In the genomic region with DNA sequence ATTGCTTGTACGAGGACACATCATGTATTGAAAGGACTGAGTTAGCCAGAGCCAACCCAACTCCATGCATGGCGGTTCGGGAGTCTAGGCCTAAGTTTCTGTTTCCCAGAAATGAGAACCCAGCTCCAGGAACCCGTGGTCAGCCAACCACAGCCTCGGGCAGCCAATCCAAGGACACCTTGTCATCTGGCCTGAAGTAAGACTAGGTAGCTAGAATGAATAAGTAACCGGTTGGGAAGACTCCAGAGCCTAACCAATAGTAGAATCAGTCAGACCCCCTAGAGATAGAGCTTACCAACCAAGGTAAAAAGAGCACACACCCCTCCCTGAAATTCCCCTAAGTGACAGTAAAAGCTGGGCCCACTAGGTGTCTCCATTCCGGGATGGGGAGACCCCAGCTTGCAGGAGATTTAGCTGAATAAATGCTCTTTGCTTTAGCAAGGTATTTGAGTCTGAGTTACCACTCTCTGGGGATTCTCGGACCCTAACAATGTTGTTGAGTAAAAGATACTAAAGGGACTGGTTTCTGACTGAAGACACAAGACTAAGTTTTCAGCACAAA, we compare ENCODE assay signal across 13 mouse cellular contexts. TPM values are rescaled to one million over a fixed set of nuclear protein-coding genes. Genes with fewer than 3 reads are reported as not detected.
DNase-seq lines count a peak whose midpoint lies in the region; ATAC-seq and TF ChIP-seq lines count a peak whose summit lies in the region.
"Had no signal": no experiment of that assay in that cellular context is flagged by ENCODE, and none has a peak within 500 bp of the region (broad histone marks: within the 10 kb centered on the region; RNA-seq: fewer than 3 reads in every experiment).

No protein-coding gene starts in this region.

- H3K9me3 ChIP-seq in hindbrain, postnatal 0 days (ENCODE audit: low read length) = no peaks in the 10 kb centered on the region
- no peaks in the 10 kb centered on the region for H3K9me3 ChIP-seq in hindbrain, embryonic 16.5 days (ENCODE audit: control insufficient read depth, low read length)
- H3K9me3 ChIP-seq in CH12.LX (replicated peaks; ENCODE audit: low read length) (no peaks in the 10 kb centered on the region), MEL (replicated peaks; ENCODE audit: insufficient read depth, low read length) (no peaks in the 10 kb centered on the region)
- H3K9me3 ChIP-seq in kidney, postnatal 0 days (replicated peaks; ENCODE audit: low read length) = no peaks in the 10 kb centered on the region
- H3K9me3 ChIP-seq: neural tube, embryonic 12.5 days had no signal

- WGBS in hindbrain, postnatal 0 days = 77% methylated on average over 8 of the region's 8 CpGs
- WGBS in hindbrain, embryonic 16.5 days = 72% methylated on average over 8 of the region's 8 CpGs
- 69% methylated on average over 8 of the region's 8 CpGs for WGBS in kidney, postnatal 0 days

- TF ChIP-seq POLR2A in CH12.LX (IDR thresholded peaks at IDR 0.05; ENCODE audit: low read depth, low read length) (no peak), MEL (IDR thresholded peaks at IDR 0.05; ENCODE audit: control insufficient read depth in 1 of 2, insufficient read depth in 1 of 2, low read depth in 1 of 2, low read length in 2 of 2, poor library complexity in 1 of 2) (no peak)

- dilution Hi-C loops in CH12.LX (cut with MboI; ENCODE audit: extremely low pct_ligation_motif_present, extremely low pct_unique_long_range_greater_than_20kb, low sequenced_read_pairs) = no loop called here

- TF ChIP-seq RAD21 in CH12.LX (IDR thresholded peaks at IDR 0.05; ENCODE audit: low read depth, low read length) (no peak; the same call in 1 of the 2 replicates), MEL (IDR thresholded peaks at IDR 0.05; ENCODE audit: low read depth, low read length) (no peak)

- in situ Hi-C loops in CH12.LX (cut with MboI; ENCODE audit: low pct_ligation_motif_present, low pct_unique_long_range_greater_than_20kb, low sequenced_read_pairs) = no loop called here

- TF ChIP-seq CTCF in hindbrain, postnatal 0 days (IDR thresholded peaks at IDR 0.05; ENCODE audit: low read depth) = peak; percentile 20; the same call in 1 of the 2 replicates
- TF ChIP-seq CTCF in CH12.LX (conservative IDR thresholded peaks at IDR 0.05 in 1 of 2, IDR thresholded peaks at IDR 0.05 in 1 of 2; ENCODE audit: low read depth in 2 of 2, low read length in 2 of 2) = peak in 1 of 2 experiments; percentile 34; a peak in 1 of 4 replicates
- TF ChIP-seq CTCF in MEL (IDR thresholded peaks at IDR 0.05 in 2 of 3, conservative IDR thresholded peaks at IDR 0.05 in 1 of 3; ENCODE audit: control insufficient read depth in 1 of 3, insufficient read depth in 1 of 3, low read depth in 2 of 3, low read length in 3 of 3, poor library complexity in 1 of 3, severe bottlenecking in 1 of 3) = peak in 2 of 3 experiments; percentile 17 to 29; a peak in 3 of 6 replicates
- peak; percentile 31; the same call in 1 of the 2 replicates for TF ChIP-seq CTCF in kidney, postnatal 0 days (IDR thresholded peaks at IDR 0.05; ENCODE audit: low read depth)

- H3K79me2 ChIP-seq in CH12.LX (replicated peaks; ENCODE audit: control insufficient read depth, extremely low read depth, insufficient read depth, poor library complexity, severe bottlenecking) (no peaks in the 10 kb centered on the region), MEL (ENCODE audit: control insufficient read depth, insufficient read depth, low read length, poor library complexity) (no peaks in the 10 kb centered on the region)

- no peak overlapping the region for H3K4me2 ChIP-seq in hindbrain, postnatal 0 days (ENCODE audit: low read depth, low read length)
- no peak overlapping the region for H3K4me2 ChIP-seq in hindbrain, embryonic 16.5 days (ENCODE audit: low read length)
- no peak overlapping the region for H3K4me2 ChIP-seq in CH12.LX (ENCODE audit: insufficient read depth, low read depth, poor library complexity, severe bottlenecking)
- no peak overlapping the region for H3K4me2 ChIP-seq in kidney, postnatal 0 days (ENCODE audit: low read length)
- H3K4me2 ChIP-seq: midbrain, embryonic 11.5 days; neural tube, embryonic 12.5 days had no signal

- no peaks in the 10 kb centered on the region for H3K27me3 ChIP-seq in hindbrain, postnatal 0 days (ENCODE audit: insufficient read depth, low read length)
- no peaks in the 10 kb centered on the region for H3K27me3 ChIP-seq in hindbrain, embryonic 16.5 days (replicated peaks; ENCODE audit: control insufficient read depth, insufficient read depth, low read length)
- no peaks in the 10 kb centered on the region for H3K27me3 ChIP-seq in CH12.LX (replicated peaks)
- no peaks in the 10 kb centered on the region for H3K27me3 ChIP-seq in MEL (ENCODE audit: control insufficient read depth in 1 of 2, insufficient read depth in 2 of 2, low read length in 2 of 2)
- no peaks in the 10 kb centered on the region for H3K27me3 ChIP-seq in kidney, postnatal 0 days (ENCODE audit: insufficient read depth, low read length)
- H3K27me3 ChIP-seq: neural tube, embryonic 12.5 days had no signal

- no peak for ATAC-seq in hindbrain, postnatal 0 days
- no peak for ATAC-seq in hindbrain, embryonic 16.5 days
- ATAC-seq in kidney, postnatal 0 days (replicated peaks; ENCODE audit: low FRiP score, low read depth) = peak; percentile 69

- H3K4me1 ChIP-seq in hindbrain, postnatal 0 days (ENCODE audit: insufficient read depth, low read length) = no peaks in the 10 kb centered on the region
- no peaks in the 10 kb centered on the region for H3K4me1 ChIP-seq in hindbrain, embryonic 16.5 days (ENCODE audit: control insufficient read depth, insufficient read depth, low read depth, low read length)
- H3K4me1 ChIP-seq in CH12.LX (ENCODE audit: control insufficient read depth in 1 of 2, insufficient read depth in 2 of 2) (peaks cover 0 to 11% of the 10 kb centered on the region in 2 experiments; a peak in 2 of 4 replicates), MEL (ENCODE audit: control insufficient read depth in 1 of 2, insufficient read depth in 2 of 2, low read length in 2 of 2) (peaks cover 0 to 11% of the 10 kb centered on the region in 2 experiments; a peak in 3 of 4 replicates)
- no peaks in the 10 kb centered on the region for H3K4me1 ChIP-seq in kidney, postnatal 0 days (replicated peaks; ENCODE audit: insufficient read depth, low read length)
- H3K4me1 ChIP-seq: neural tube, embryonic 12.5 days had no signal

- no peaks in the 10 kb centered on the region for H3K36me3 ChIP-seq in hindbrain, postnatal 0 days (ENCODE audit: insufficient read depth, low read length)
- no peaks in the 10 kb centered on the region for H3K36me3 ChIP-seq in hindbrain, embryonic 16.5 days (ENCODE audit: control insufficient read depth, insufficient read depth, low read length)
- H3K36me3 ChIP-seq in CH12.LX (replicated peaks in 1 of 2; ENCODE audit: control insufficient read depth in 1 of 2, insufficient read depth in 1 of 2, low read length in 1 of 2) (no peaks in the 10 kb centered on the region), MEL (ENCODE audit: control insufficient read depth in 1 of 2, insufficient read depth in 2 of 2, low read length in 2 of 2) (peaks cover 0 to 10% of the 10 kb centered on the region in 2 experiments; a peak in 2 of 4 replicates)
- no peaks in the 10 kb centered on the region for H3K36me3 ChIP-seq in kidney, postnatal 0 days (ENCODE audit: insufficient read depth, low read length)
- H3K36me3 ChIP-seq: neural tube, embryonic 12.5 days had no signal

- no peak for DNase-seq in hindbrain, postnatal 0 days (ENCODE audit: low spot score)
- DNase-seq in CH12.LX (ENCODE audit: extremely low read depth) = no peak
- peak; percentile 16 for DNase-seq in MEL (ENCODE audit: low read depth, low spot score)
- DNase-seq in kidney, postnatal 0 days (ENCODE audit: low spot score) = no peak
- DNase-seq in T-cell, adult 2 months (ENCODE audit: low spot score) = no peak
- no peak for DNase-seq in cerebellum, adult 11-12 months
- DNase-seq in urinary bladder, adult 2 months (ENCODE audit: low spot score) = no peak

- no peak overlapping the region for H3K27ac ChIP-seq in hindbrain, postnatal 0 days
- no peak overlapping the region for H3K27ac ChIP-seq in hindbrain, embryonic 16.5 days (ENCODE audit: low read depth, low read length)
- H3K27ac ChIP-seq in CH12.LX (ENCODE audit: insufficient read depth, low read depth) = no peak overlapping the region
- no peak overlapping the region; the same call in 1 of the 2 replicates for H3K27ac ChIP-seq in MEL (ENCODE audit: control insufficient read depth, low read depth, low read length)
- H3K27ac ChIP-seq in kidney, postnatal 0 days = peak overlapping the region; percentile 47; the same call in 1 of the 2 replicates
- H3K27ac ChIP-seq: liver, embryonic 14.5 days; neural tube, embryonic 12.5 days had no signal

- TF ChIP-seq EP300 in CH12.LX (IDR thresholded peaks at IDR 0.05; ENCODE audit: low read length) = no peak
- no peak for TF ChIP-seq EP300 in MEL (IDR thresholded peaks at IDR 0.05; ENCODE audit: low read depth in 1 of 2, low read length in 2 of 2)

- no peak overlapping the region for H3K4me3 ChIP-seq in hindbrain, postnatal 0 days (ENCODE audit: low read length)
- no peak overlapping the region for H3K4me3 ChIP-seq in hindbrain, embryonic 16.5 days (ENCODE audit: low read length)
- H3K4me3 ChIP-seq in CH12.LX (replicated peaks in 1 of 3; ENCODE audit: low read depth in 2 of 3, low read length in 2 of 3, poor library complexity in 1 of 3) = no peak overlapping the region
- H3K4me3 ChIP-seq in MEL (ENCODE audit: control insufficient read depth in 1 of 2, insufficient read depth in 1 of 2, low read depth in 2 of 2, low read length in 2 of 2) = no peak overlapping the region
- no peak overlapping the region for H3K4me3 ChIP-seq in kidney, postnatal 0 days (replicated peaks; ENCODE audit: low read depth, low read length)
- H3K4me3 ChIP-seq: erythroblast, embryonic 14.5 days; neural tube, embryonic 12.5 days had no signal

- no peak overlapping the region for H3K9ac ChIP-seq in hindbrain, postnatal 0 days (replicated peaks; ENCODE audit: low read length)
- no peak overlapping the region for H3K9ac ChIP-seq in hindbrain, embryonic 16.5 days (ENCODE audit: low read depth, low read length)
- H3K9ac ChIP-seq in CH12.LX (ENCODE audit: insufficient read depth, low read depth) (no peak overlapping the region), MEL (ENCODE audit: control insufficient read depth, low read depth, low read length, poor library complexity, severe bottlenecking) (no peak overlapping the region)
- no peak overlapping the region for H3K9ac ChIP-seq in kidney, postnatal 0 days (ENCODE audit: low read depth, low read length)
- H3K9ac ChIP-seq: liver, embryonic 14.5 days; neural tube, embryonic 12.5 days had no signal

RNA-seq across cellular contexts. Expression of a gene that starts 9.8 kb away (rescaled TPM):
- 24.2 and 39.3 TPM in 2 replicates for total RNA-seq in hindbrain, postnatal 0 days (2014; rRNA removed)
- polyA plus RNA-seq in hindbrain, postnatal 0 days (2015; fragmentation: Nextera tagmentation; extraction: Ambion mirVana) = 40.4 and 45.2 TPM in 2 replicates
- polyA plus RNA-seq in hindbrain, embryonic 16.5 days (2015; fragmentation: Nextera tagmentation; extraction: Ambion mirVana) = 9.1 and 11.6 TPM in 2 replicates
- total RNA-seq in CH12.LX (2012; rRNA removed) (8.0 and 8.1 TPM in 2 replicates), CH12.LX (2014; rRNA removed) (8.1 and 10.0 TPM in 2 replicates), MEL (2012; rRNA removed) (9.6 and 11.6 TPM in 2 replicates)
- polyA plus RNA-seq in CH12.LX (2012; ENCODE audit: insufficient read length, low read depth) (8.7 and 10.1 TPM in 2 replicates), MEL (2012; ENCODE audit: insufficient read depth in 1 of 2, insufficient read length in 2 of 2, low read depth in 1 of 2, low replicate concordance in 2 of 2, missing spikeins in 1 of 2) (10 to 100 TPM in 1 of 2 experiments, not detected in 1; 19.0 TPM)
- 246 and 283 TPM in 2 replicates for polyA plus RNA-seq in kidney, postnatal 0 days (2015; fragmentation: Nextera tagmentation; extraction: Ambion mirVana)
- polyA plus RNA-seq in urinary bladder, adult 2 months (2012; rRNA removed) = 40.4 and 50.6 TPM in 2 replicates

RNA-seq across cellular contexts. Expression of a gene that starts 54.3 kb away (rescaled TPM):
- not detected in 2 replicates for total RNA-seq in hindbrain, postnatal 0 days (2014; rRNA removed)
- polyA plus RNA-seq in hindbrain, postnatal 0 days (2015; fragmentation: Nextera tagmentation; extraction: Ambion mirVana) = 0.47 and 0.50 TPM in 2 replicates
- 0.55 and 0.59 TPM in 2 replicates for polyA plus RNA-seq in hindbrain, embryonic 16.5 days (2015; fragmentation: Nextera tagmentation; extraction: Ambion mirVana)
- total RNA-seq in CH12.LX (2012; rRNA removed) = not detected in 2 replicates
- not detected in 2 replicates for total RNA-seq in CH12.LX (2014; rRNA removed)
- polyA plus RNA-seq in CH12.LX (2012; ENCODE audit: insufficient read length, low read depth) = not detected in 2 replicates
- not detected in 2 replicates for total RNA-seq in MEL (2012; rRNA removed)
- polyA plus RNA-seq in MEL (2012; ENCODE audit: insufficient read depth in 1 of 2, insufficient read length in 2 of 2, low read depth in 1 of 2, low replicate concordance in 2 of 2, missing spikeins in 1 of 2) = not detected
- polyA plus RNA-seq in kidney, postnatal 0 days (2015; fragmentation: Nextera tagmentation; extraction: Ambion mirVana) = 0.16 TPM in 1 of 2 replicates, not detected in the other
- polyA plus RNA-seq in urinary bladder, adult 2 months (2012; rRNA removed) = 0.19 and 0.34 TPM in 2 replicates
- polyA plus RNA-seq: erythroblast, embryonic 14.5 days; midbrain, embryonic 11.5 days; neural tube, embryonic 12.5 days; stomach, embryonic 14.5 days had no signal
